Mouse (Mus musculus) cerebral cortex, adult 2 months (tissue): Measurements from ENCODE around the gene Lrch1.

ENCODE experiments used
- WGBS: fragments of 180-500 bp; shearing (Covaris S2); methylation state at CpG from one replicate; pipeline ENCODE4 v1.1.7; 2018; 5-methylcytosine and 5-hydroxymethylcytosine counted together

Lrch1 gene

GRCm38 (mm10) chr14:74946751-74947375 is 813 bp downstream of the Lrch1 start:
- WGBS = under 1% methylated on average over 56 of the region's 56 CpGs

- WGBS = 5% methylated on average over 13 of the region's 13 CpGs
Observed at GRCm38 (mm10) chr14:74946321-74946750, 1.3 kb downstream of the Lrch1 start.

GRCm38 (mm10) chr14:74945266-74946215 is 2.1 kb downstream of the Lrch1 start:
- 38% methylated on average over 11 of the region's 11 CpGs for WGBS

- 82% methylated on average over 7 of the region's 7 CpGs for WGBS
Observed at GRCm38 (mm10) chr14:74944128-74944755, 3.4 kb downstream of the Lrch1 start.

- 77% methylated on average over 6 of the region's 6 CpGs for WGBS
Observed at GRCm38 (mm10) chr14:74943581-74944117, 4.0 kb downstream of the Lrch1 start.

- 68% methylated on average over 8 of the region's 8 CpGs for WGBS
Observed at GRCm38 (mm10) chr14:74943024-74943423, 4.7 kb downstream of the Lrch1 start.

GRCm38 (mm10) chr14:74941591-74941990 is 6.1 kb downstream of the Lrch1 start:
- WGBS = 84% methylated on average over 7 of the region's 7 CpGs

GRCm38 (mm10) chr14:74940741-74941140 is 6.9 kb downstream of the Lrch1 start:
- 84% methylated on average over 4 of the region's 4 CpGs for WGBS

- WGBS = 73% methylated on average over 9 of the region's 9 CpGs
Observed at GRCm38 (mm10) chr14:74939355-74939754, 8.3 kb downstream of the Lrch1 start.

- WGBS = 85% methylated on average over 3 of the region's 3 CpGs
Observed at GRCm38 (mm10) chr14:74938896-74939295, 8.8 kb downstream of the Lrch1 start.

- WGBS = 86% methylated on average over 2 of the region's 2 CpGs
Observed at GRCm38 (mm10) chr14:74936557-74937261, 11.0 kb downstream of the Lrch1 start.

GRCm38 (mm10) chr14:74935111-74935510 is 12.6 kb downstream of the Lrch1 start:
- WGBS = 95% methylated on average over 6 of the region's 6 CpGs

- WGBS = 91% methylated on average over 14 of the region's 14 CpGs
Observed at GRCm38 (mm10) chr14:74933960-74934710, 13.5 kb downstream of the Lrch1 start.

GRCm38 (mm10) chr14:74929739-74930138 is 17.9 kb downstream of the Lrch1 start:
- WGBS = 82% methylated on average over 2 of the region's 2 CpGs

GRCm38 (mm10) chr14:74928809-74929432 is 18.8 kb downstream of the Lrch1 start:
- WGBS = 96% methylated on average over 8 of the region's 8 CpGs

- WGBS = 81% methylated on average over 11 of the region's 11 CpGs
Observed at GRCm38 (mm10) chr14:74926899-74927571, 20.6 kb downstream of the Lrch1 start.

GRCm38 (mm10) chr14:74925951-74926517 is 21.6 kb downstream of the Lrch1 start:
- whole genome bisulfite sequencing = 69% methylated on average over 9 of the region's 9 CpGs

GRCm38 (mm10) chr14:74924521-74924920 is 23.2 kb downstream of the Lrch1 start:
- 90% methylated on average over 3 of the region's 3 CpGs for WGBS

GRCm38 (mm10) chr14:74924031-74924430 is 23.6 kb downstream of the Lrch1 start:
- WGBS = 81% methylated on average over 2 of the region's 2 CpGs
